Mouse (Mus musculus): ENCODE data around the gene Sema4f.

Sema4f gene

DNA sequence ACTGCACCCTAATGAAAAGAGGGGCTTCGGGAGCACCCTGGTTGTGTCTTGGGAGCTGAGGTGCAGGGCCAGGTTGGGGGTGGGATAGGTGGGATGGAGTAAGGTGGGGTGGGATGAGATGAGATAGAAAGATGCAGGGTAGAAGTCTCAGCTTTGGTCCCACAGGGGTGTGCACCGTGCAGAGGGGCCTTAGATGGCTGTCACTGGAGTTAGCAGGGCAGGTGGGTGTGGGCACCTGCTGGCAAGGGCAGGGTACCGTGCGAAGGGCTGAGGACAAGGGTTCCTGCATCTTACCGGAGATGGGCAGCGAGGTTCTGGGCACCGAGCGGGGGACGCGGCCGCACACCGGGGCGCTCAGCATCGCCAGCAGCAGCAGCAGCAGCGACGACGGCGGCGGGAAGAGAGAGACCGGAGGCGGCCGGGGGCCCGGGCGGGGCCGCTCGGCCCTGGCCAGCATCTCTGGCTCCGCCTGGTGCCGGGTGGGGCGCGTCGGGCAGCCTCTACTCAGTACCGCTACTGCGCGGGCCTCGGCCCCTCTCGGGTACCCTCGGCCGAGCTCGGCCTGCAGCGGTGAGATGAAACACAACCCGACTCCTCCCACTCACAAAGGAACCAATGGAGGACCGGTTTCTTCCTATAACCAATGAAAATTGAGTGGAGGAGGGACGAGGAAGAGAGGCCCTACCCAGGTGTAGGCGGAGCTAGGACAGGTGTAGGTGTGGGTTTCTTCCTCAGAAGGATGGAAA, at the start of gene Sema4f:
Gene Sema4f, minus strand, starts transcription at position 603 of the 746 bp plus-strand sequence.
- peak; percentile 16 to 60 for DNase-seq

- DNase-seq: no peak
These were observed 47.9 kb upstream of the Sema4f start for GRCm38 (mm10) chr6:82987411-82987971.

- DNase-seq: peak; percentile 44 to 50
These were observed 31.5 kb upstream of the Sema4f start for GRCm38 (mm10) chr6:82971031-82971430.

GRCm38 (mm10) chr6:82969249-82970084, 29.9 kb upstream of the Sema4f start:
- DNase-seq: no peak

DNA sequence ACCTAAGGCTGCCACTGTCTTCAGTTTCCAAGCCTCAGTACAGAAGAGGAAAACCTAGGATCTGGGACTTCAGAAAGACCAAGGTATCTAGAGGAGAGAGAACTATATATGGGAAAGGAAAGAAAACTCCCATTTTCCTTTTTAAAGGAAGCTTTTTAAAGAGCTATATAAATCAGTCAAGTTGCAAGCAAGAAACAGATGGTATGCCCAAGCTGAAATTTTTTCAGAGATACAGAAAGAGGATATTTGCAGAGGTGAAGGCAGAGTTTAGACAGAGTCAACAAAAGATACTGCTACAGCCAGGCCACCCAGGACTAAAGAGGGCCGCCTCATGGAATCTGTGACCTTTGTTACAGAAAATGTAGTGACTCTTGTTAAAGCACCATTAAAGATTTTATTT, 22.1 kb upstream of the Sema4f start:
- no peak for DNase-seq

- DNase-seq: no peak
These were observed 17.1 kb upstream of the Sema4f start for GRCm38 (mm10) chr6:82956553-82957251.

DNA sequence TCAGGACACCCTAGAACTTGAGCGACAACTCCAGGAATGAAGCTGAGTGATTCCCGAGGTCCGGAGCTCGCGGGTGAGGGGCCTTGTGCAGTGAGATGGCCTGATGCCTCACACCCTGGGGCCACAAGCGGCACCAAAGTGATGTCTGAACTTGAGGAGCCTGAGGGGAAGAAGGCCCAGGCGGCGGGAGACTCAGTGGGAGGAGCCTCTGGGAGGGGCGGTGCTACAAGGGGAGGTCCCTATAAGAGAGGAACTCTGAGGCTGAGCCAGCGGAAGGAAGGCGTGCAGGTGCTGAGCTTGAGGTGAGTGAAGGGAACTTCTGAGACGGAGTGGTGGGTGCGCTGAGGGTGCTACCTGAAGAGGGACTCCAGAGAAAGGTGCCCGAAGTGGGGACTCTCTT, 7.1 kb upstream of the Sema4f start, which contains the start of gene M1ap:
Gene M1ap, plus strand, starts transcription at position 252 of the 400 bp plus-strand sequence.
- no peak for DNase-seq

DNA sequence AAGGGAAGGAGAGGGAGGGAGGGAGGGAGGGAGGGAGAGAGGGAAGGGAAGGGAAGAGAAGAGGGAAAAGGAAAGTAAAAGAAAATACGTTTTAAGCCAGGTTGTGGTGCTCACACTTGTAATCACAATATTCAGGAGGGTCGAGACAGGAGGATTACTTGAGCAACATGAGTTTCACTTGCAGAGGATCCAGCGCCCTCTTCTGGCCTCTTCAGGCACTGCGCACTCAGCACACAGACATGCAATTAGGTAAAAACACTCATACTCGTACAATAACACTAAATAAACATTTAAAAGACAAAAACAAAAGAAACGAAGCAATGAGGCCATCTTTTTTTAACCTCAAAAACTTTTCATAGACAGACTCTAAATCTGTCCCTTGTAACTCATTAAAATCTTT, 6.2 kb upstream of the Sema4f start:
- no peak for DNase-seq

DNA sequence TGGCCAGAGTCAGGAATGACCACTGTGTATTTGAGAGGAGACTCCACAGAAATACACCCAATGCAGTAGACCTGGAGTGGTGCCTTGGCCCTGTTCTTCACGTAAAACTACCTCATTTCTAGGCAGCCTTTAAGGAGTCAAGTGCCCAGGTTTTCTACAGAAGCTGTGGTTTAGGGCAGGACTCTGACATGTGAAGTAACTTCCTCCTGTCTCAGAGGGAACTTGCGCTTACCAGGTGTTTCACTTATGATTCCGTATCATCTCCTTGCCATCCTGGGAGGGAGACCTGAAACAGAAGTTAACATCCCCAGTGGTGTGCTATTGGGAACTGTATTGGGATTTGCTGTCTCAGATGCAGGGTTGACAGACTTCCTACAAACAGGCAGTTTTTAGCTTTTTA, 1.2 kb upstream of the Sema4f start:
- no peak for DNase-seq

- no peak for DNase-seq
These were observed 4.8 kb downstream of the Sema4f start for GRCm38 (mm10) chr6:82934616-82935230.

DNA sequence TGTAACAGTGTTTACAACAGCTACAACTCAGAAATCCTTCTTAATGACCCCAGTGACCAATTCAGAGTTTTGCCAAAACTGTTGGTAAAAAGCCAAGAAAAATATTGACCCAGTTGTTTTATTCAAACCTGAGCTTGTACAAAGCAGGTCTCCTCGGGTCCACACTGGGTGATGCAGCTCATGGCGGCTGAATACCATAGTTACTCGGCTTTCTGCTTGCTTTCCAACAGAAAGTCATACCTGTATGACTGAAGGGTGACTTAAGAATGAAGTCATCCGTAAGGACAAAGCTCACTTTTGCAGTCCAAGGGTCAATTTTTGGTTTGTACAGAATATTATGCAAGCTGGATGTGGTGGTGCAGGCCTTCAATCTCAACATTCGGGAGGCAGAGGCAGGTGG, 12.0 kb downstream of the Sema4f start:
- DNase-seq: no peak

DNA sequence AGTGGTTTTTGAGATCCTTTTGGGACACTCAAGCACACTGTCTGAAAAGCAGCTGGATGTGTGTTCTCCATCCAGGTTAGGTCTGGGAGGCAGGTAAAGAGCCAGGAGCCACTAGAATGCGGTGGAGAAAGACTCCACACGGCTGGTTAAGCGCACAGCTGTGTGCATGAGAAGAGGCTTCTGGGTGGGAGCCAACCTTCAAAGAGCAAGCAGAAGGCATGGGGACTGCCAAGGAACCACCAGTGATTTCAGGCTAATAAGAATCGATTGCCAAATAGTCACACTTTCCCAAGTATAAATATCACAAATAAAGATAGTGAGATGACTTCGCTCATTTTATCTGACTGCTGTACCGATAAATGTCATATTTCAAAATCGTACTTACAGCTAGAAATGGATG, 13.0 kb downstream of the Sema4f start:
- DNase-seq: no peak

- no peak for DNase-seq
These were observed 13.5 kb downstream of the Sema4f start for GRCm38 (mm10) chr6:82926106-82926505.

DNA sequence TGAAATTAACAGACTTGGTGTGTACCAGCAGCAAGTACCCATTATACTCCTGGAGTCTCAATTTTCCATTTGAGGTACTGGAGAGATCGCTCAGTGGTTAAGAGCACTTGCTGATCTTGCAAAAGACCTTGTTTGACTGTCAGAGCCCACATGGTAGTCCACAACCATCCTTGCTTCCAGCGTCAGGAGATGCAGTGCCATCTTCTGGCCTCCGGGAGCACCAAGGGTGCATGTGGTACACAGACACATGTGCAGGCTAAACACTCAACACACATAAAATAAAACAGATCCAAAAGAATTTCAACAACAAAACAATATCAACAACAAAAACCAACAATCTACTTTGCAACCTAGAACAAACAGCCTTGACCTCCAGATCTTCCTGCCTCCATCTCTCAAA, 14.6 kb downstream of the Sema4f start:
- no peak for DNase-seq

DNA sequence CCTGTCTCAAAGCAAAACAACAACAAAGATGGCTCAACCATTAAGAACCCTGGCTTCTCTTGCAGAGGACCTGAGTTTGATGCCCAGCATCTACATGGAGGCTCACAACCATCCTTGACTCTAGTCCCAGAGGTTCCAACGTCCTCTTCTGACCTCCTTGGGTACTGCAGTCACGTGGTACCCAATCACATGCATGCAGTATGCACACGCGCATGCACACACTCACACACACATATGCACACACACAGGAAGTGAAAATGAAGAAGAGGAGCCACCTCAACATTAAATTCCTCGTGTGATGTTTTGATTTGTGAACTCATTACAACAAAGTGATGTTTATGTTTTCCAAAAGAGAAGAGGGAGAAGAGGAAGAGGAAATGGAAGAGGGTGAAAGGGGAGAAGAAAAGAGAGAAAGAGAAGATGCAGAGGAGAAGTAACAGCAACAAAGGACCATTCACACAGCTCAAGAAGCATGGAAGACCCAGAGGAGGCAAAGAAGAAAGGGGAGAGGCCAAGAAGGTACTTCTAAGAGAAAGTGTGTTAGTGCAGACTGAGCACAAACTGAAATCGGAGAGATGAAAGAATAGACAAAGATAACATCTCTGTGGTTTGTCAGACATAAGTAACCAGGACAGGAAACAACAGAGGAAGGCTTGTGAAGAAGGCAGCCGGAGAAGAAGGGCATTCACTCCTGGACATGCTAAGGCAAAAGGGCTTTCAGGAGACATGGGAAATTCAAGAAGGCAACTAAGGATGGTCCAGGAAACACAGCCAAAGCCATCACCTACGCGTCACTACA, 17.9 kb downstream of the Sema4f start:
- DNase-seq: no peak

DNA sequence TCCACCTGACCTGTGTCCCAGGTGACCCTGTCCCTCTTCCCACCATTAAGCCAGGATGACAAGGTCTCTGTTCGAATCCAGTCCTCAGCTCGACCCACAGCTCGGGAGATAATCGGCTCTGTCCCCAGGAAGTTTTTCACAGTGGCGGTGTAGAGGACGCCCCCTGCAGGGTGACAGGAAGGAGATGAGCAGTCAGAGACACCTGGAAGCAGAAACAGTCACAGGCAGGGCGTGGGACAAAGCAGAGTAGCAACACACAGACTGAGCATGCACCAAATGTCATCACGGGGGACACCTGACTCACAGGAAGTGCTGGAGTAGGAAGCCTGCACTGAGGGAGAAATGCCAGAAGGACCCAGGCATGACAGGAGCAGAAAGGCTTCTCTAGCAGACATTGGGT, 20.0 kb downstream of the Sema4f start:
- no peak for DNase-seq

DNA sequence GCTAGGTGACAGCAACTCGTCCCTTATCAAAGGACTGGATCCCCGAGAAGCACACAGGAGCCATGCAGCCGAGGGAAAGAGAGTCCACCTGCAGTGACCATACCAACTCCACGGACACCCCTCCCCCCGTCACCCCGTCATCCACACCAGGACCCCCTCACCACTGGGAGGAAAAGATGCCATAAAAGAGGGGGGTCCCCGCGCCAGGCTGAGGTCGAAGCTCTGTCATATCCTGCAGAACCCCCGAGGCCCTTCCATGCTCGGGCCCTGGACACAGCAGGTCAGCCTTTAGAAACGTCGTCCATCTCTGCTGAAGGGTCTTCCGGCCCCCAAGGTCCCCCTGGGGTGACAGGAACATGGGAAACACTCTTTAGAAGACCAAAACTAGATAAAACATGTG, 21.2 kb downstream of the Sema4f start:
- DNase-seq: no peak

- peak; percentile 48 to 55 for DNase-seq
These were observed 21.8 kb downstream of the Sema4f start for GRCm38 (mm10) chr6:82917778-82918129.

- DNase-seq: no peak
These were observed 22.3 kb downstream of the Sema4f start for GRCm38 (mm10) chr6:82917076-82917777.

GRCm38 (mm10) chr6:82916459-82916858, 23.1 kb downstream of the Sema4f start:
- no peak for DNase-seq

DNA sequence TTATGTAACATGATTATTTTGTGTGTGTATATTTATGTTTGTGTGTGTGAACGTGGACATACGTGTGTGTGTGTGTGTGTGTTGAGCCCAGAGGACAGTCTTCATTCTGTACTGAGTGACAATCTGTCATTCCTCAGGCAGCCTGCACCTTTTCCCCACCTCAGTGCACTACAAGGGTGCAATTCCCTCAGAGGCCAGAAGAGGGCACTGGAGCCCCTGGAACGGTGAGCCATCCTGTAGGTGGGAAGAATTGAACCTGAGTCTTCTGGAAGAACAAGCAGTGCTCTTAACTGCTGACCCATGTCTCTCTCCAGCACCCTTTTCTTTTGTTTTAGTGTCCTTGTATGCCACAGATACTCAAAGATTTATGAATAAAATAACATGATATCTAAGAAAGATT, 23.7 kb downstream of the Sema4f start:
- peak in 1 of 2 experiments; percentile 71 for DNase-seq
